In the genomic region with DNA sequence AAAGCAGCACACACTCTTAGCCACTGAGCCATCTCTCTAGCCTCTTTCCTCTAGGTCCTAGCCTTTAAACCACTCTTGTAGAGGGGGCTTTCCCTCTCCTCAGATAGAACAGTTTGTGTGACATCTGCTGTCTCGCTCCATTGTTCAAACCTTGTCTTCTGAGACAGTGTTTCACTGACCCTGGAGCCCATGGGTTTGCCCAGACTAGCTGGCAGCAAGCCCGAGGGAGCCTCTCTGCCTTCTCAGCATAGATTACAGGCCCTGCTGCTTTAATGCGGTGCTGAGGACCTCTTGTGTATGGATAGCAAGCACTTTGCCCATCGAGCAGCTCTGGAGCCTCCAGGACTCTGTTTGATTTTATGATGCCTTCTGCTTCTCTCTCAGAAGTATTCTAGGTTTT, we compare ENCODE assay signal across 13 mouse cellular contexts. TPM values are rescaled to one million over a fixed set of nuclear protein-coding genes. Genes with fewer than 3 reads are reported as not detected.
DNase-seq lines count a peak whose midpoint lies in the region; ATAC-seq lines count a peak whose summit lies in the region.
"Had no signal": no experiment of that assay in that cellular context is flagged by ENCODE, and none has a peak within 500 bp of the region (broad histone marks: within the 10 kb centered on the region; RNA-seq: fewer than 3 reads in every experiment).

No protein-coding gene starts in this region.

- WGBS in midbrain, embryonic 12.5 days = 22% methylated on average over 4 of the region's 4 CpGs

- peak overlapping the region; percentile 35; the same call in 1 of the 2 replicates for H3K4me2 ChIP-seq in midbrain, embryonic 12.5 days (replicated peaks)
- H3K4me2 ChIP-seq: liver, embryonic 12.5 days; neural tube, embryonic 12.5 days had no signal

- H3K9ac ChIP-seq in midbrain, embryonic 12.5 days (replicated peaks) = no peak overlapping the region
- H3K9ac ChIP-seq: liver, embryonic 12.5 days; neural tube, embryonic 12.5 days had no signal

- peak overlapping the region; percentile 63; the same call in 1 of the 2 replicates for H3K27ac ChIP-seq in midbrain, embryonic 12.5 days (replicated peaks)
- H3K27ac ChIP-seq: liver, embryonic 12.5 days; neural tube, embryonic 12.5 days had no signal

- H3K4me1 ChIP-seq in midbrain, embryonic 12.5 days = peaks cover 21% of the 10 kb centered on the region
- H3K4me1 ChIP-seq: liver, embryonic 12.5 days; neural tube, embryonic 12.5 days had no signal

- peak; percentile 17 for DNase-seq in heart, postnatal 4 days
- no peak for DNase-seq in heart, adult 8-10 months (ENCODE audit: low spot score)
- peak; percentile 84 for DNase-seq in cerebellum, adult 11 months
- peak; percentile 98 for DNase-seq in cerebellum, postnatal 10 days
- DNase-seq in left cerebral cortex, postnatal 25 days (ENCODE audit: low spot score in 2 of 2) = no peak
- DNase-seq in left cerebral cortex, postnatal 36 days (ENCODE audit: low spot score in 2 of 2) = no peak
- DNase-seq: kidney, adult 18-20 months; right cerebral cortex, postnatal 14 days had no signal

- no peaks in the 10 kb centered on the region for H3K9me3 ChIP-seq in midbrain, embryonic 12.5 days
- H3K9me3 ChIP-seq: liver, embryonic 12.5 days; neural tube, embryonic 12.5 days had no signal

- peaks cover 20% of the 10 kb centered on the region for H3K27me3 ChIP-seq in midbrain, embryonic 12.5 days
- H3K27me3 ChIP-seq: liver, embryonic 12.5 days; neural tube, embryonic 12.5 days had no signal

- H3K4me3 ChIP-seq in midbrain, embryonic 12.5 days = peak overlapping the region; percentile 17; the same call in 1 of the 2 replicates
- H3K4me3 ChIP-seq: liver, embryonic 12.5 days; neural tube, embryonic 12.5 days had no signal

- peak; percentile 55 for ATAC-seq in midbrain, embryonic 12.5 days (ENCODE audit: low FRiP score, low read depth)
- ATAC-seq: liver, embryonic 12.5 days had no signal

- H3K36me3 ChIP-seq in midbrain, embryonic 12.5 days = no peaks in the 10 kb centered on the region
- H3K36me3 ChIP-seq: liver, embryonic 12.5 days; neural tube, embryonic 12.5 days had no signal

- intact Hi-C loops in left cerebral cortex, postnatal 25 days (cut with DNase I) = no loop called here
- intact Hi-C loops in left cerebral cortex, postnatal 36 days (cut with DNase I) = no loop called here

RNA-seq across cellular contexts. Expression of a gene that starts 8.6 kb away (rescaled TPM):
- not detected for total RNA-seq in heart, postnatal 4 days (2021)
- not detected for total RNA-seq in heart, adult 8-10 months (2022)
- 96.7 and 148 TPM in 2 replicates for polyA plus RNA-seq in midbrain, embryonic 12.5 days (2016; fragmentation: Nextera tagmentation; extraction: Ambion mirVana)
- total RNA-seq in left cerebral cortex, postnatal 25 days (2021) = not detected
- not detected for total RNA-seq in left cerebral cortex, postnatal 36 days (2021)
- total RNA-seq: common myeloid progenitor, adult 5-6 weeks had no signal
- polyA plus RNA-seq: heart, embryonic 14.5 days; liver, embryonic 12.5 days had no signal

Comparison
In these comparisons a context has a peak if more than half of its experiments do, and no peak if none do; other contexts are left out.
1. DNase-seq: peak in heart, postnatal 4 days (single experiment), cerebellum, adult 11 months (single experiment) and cerebellum, postnatal 10 days (2 of 2); none in heart, adult 8-10 months (single experiment), left cerebral cortex, postnatal 25 days (0 of 2) and left cerebral cortex, postnatal 36 days (0 of 2).